Mouse (Mus musculus): Measurements from ENCODE around the gene Kcnk15. TPM values are rescaled to one million over a fixed set of nuclear protein-coding genes. Genes with fewer than 3 reads are reported as not detected.

The Kcnk15 gene
- polyA plus RNA-seq (2015; fragmentation: Nextera tagmentation; extraction: Ambion mirVana) = not detected in 2 replicates

GRCm38 (mm10) chr2:163853461-163853901 is at the start of gene Kcnk15:
Gene Kcnk15, plus strand, starts transcription at chr2:163853651.

GRCm38 (mm10) chr2:163820607-163821006 is 32.8 kb upstream of the Kcnk15 start, which contains the start of gene Ccn5:
Gene Ccn5, plus strand, starts transcription at chr2:163820861.

Other genes starting within 250 kb of the Kcnk15 start
- gene Serinc3, start 208.5 kb upstream of the Kcnk15 start, polyA plus RNA-seq (2015; fragmentation: Nextera tagmentation; extraction: Ambion mirVana) = 37.8 and 39.1 TPM in 2 replicates
- gene Pkig, start 195.3 kb upstream of the Kcnk15 start, polyA plus RNA-seq (2015; fragmentation: Nextera tagmentation; extraction: Ambion mirVana) = 255 and 269 TPM in 2 replicates
- gene Ada, start 103.4 kb upstream of the Kcnk15 start, polyA plus RNA-seq (2015; fragmentation: Nextera tagmentation; extraction: Ambion mirVana) = 2.5 and 4.4 TPM in 2 replicates
- 0.82 and 1.2 TPM in 2 replicates for gene Ccn5, start 32.8 kb upstream of the Kcnk15 start, polyA plus RNA-seq (2015; fragmentation: Nextera tagmentation; extraction: Ambion mirVana)
- 0.36 and 0.44 TPM in 2 replicates for gene Rims4, start 65.0 kb downstream of the Kcnk15 start, polyA plus RNA-seq (2015; fragmentation: Nextera tagmentation; extraction: Ambion mirVana)
- gene Ywhab, start 141.3 kb downstream of the Kcnk15 start, polyA plus RNA-seq (2015; fragmentation: Nextera tagmentation; extraction: Ambion mirVana) = 113 and 174 TPM in 2 replicates
- gene Pabpc1l, start 171.8 kb downstream of the Kcnk15 start, polyA plus RNA-seq (2015; fragmentation: Nextera tagmentation; extraction: Ambion mirVana) = 2.9 and 3.8 TPM in 2 replicates
- gene Stk4, start 216.7 kb downstream of the Kcnk15 start, polyA plus RNA-seq (2015; fragmentation: Nextera tagmentation; extraction: Ambion mirVana) = 6.5 and 7.3 TPM in 2 replicates
- gene Tomm34, start 217.5 kb downstream of the Kcnk15 start, polyA plus RNA-seq (2015; fragmentation: Nextera tagmentation; extraction: Ambion mirVana) = 22.0 and 24.2 TPM in 2 replicates